Mouse (Mus musculus) CH12.LX (cell line): ENCODE measurements around the gene Rps3.

Source experiments
- CHD1 ChIP-seq: IDR thresholded peaks from 2 replicates; pipeline ENCODE4 v1.6.1; 2012; ENCODE audit warnings: low read depth, low read length, improper control_type of control experiment, inconsistent platforms
- CTCF ChIP-seq, 2 experiments: IDR thresholded peaks in 1 of 2; conservative IDR thresholded peaks in 1 of 2; 2 replicates each; pipeline ENCODE4 v1.5.1; 2011 to 2012; ENCODE audit warnings: low read depth in 2 of 2, low read length in 2 of 2, improper control_type of control experiment in 1 of 2, inconsistent platforms in 1 of 2, mild to moderate bottlenecking in 1 of 2, moderate library complexity in 1 of 2
- EP300 ChIP-seq: IDR thresholded peaks from 2 replicates; pipeline ENCODE4 v1.6.1; 2011; ENCODE audit warnings: low read length, improper control_type of control experiment
- IRF4 ChIP-seq: IDR thresholded peaks from 2 replicates; pipeline ENCODE4 v1.6.1; 2014; ENCODE audit warnings: low read depth, mild to moderate bottlenecking, inconsistent platforms, low read length, improper control_type of control experiment
- MAZ ChIP-seq: IDR thresholded peaks from 2 replicates; pipeline ENCODE4 v1.6.1; 2012; ENCODE audit warnings: low read depth, mild to moderate bottlenecking, inconsistent platforms, low read length, improper control_type of control experiment, moderate library complexity
- MEF2A ChIP-seq: IDR thresholded peaks from 2 replicates; pipeline ENCODE4 v1.6.1; 2014; ENCODE audit warnings: low read depth, mild to moderate bottlenecking, inconsistent platforms, low read length, improper control_type of control experiment, borderline replicate concordance
- MXI1 ChIP-seq: IDR thresholded peaks from 2 replicates; pipeline ENCODE4 v1.6.1; 2011; ENCODE audit warnings: mild to moderate bottlenecking, low read depth, low read length, improper control_type of control experiment
- NRF1 ChIP-seq: IDR thresholded peaks from 2 replicates; pipeline ENCODE4 v1.6.1; 2014; ENCODE audit warnings: low read depth, mild to moderate bottlenecking, inconsistent platforms, low read length, improper control_type of control experiment, moderate library complexity
- POLR2A ChIP-seq: IDR thresholded peaks from 2 replicates; pipeline ENCODE4 v1.6.1; 2011; ENCODE audit warnings: low read depth, mild to moderate bottlenecking, improper control_type of control experiment, low read length
- RAD21 ChIP-seq: IDR thresholded peaks from 2 replicates; pipeline ENCODE4 v1.6.1; 2011; ENCODE audit warnings: low read depth, mild to moderate bottlenecking, low read length, improper control_type of control experiment, moderate library complexity
- TBP ChIP-seq: conservative IDR thresholded peaks from 2 replicates; pipeline ENCODE4 v1.6.1; 2011; ENCODE audit warnings: low read depth, low read length, improper control_type of control experiment
- USF1 ChIP-seq: IDR thresholded peaks from 2 replicates; pipeline ENCODE4 v1.6.1; 2014; ENCODE audit warnings: low read depth, mild to moderate bottlenecking, inconsistent platforms, low read length, improper control_type of control experiment
- ZC3H11A ChIP-seq: IDR thresholded peaks from 2 replicates; pipeline ENCODE4 v1.6.1; 2012; ENCODE audit warnings: low read depth, mild to moderate bottlenecking, inconsistent platforms, low read length, improper control_type of control experiment

DNA sequence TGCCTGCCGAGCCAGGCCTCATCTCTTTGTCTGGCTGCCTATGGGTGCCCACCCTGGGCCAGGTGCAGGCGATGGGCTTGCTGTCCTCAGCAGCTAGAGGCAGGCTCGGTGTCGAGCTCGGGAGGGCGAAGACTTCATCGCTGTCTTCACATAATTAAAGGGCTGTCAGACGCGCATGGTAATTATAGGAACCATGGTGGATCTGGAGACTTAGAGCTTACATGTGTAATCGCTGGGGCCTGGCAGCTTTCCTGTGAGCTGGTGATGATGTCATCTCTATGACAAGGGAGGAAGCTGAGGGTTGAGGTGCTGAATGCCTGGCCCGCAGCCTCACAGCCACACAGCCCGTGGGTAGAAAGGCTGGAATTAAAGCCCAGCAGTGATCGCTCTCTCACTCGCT is 51.3 kb downstream of the Rps3 start:
- no peak for TF ChIP-seq USF1
- TF ChIP-seq CTCF (conservative IDR thresholded peaks at IDR 0.05 in 1 of 2, IDR thresholded peaks at IDR 0.05 in 1 of 2; ENCODE audit: low read depth in 2 of 2, low read length in 2 of 2) = no peak
- TF ChIP-seq IRF4 = no peak
- TF ChIP-seq EP300 = no peak
- no peak for TF ChIP-seq ZC3H11A
- TF ChIP-seq TBP = no peak
- TF ChIP-seq CHD1 = no peak
- TF ChIP-seq MAZ = no peak
- TF ChIP-seq MXI1 = no peak
- TF ChIP-seq MEF2A = no peak
- no peak for TF ChIP-seq POLR2A
- TF ChIP-seq RAD21 = no peak
- TF ChIP-seq NRF1 = no peak
